Mouse (Mus musculus) hematopoietic multipotent progenitor cell, adult 10-12 weeks (in vitro differentiated cells): ENCODE data around the gene Atf3. TPM values are rescaled to one million over a fixed set of nuclear protein-coding genes. Genes with fewer than 3 reads are reported as not detected.

Experiments used
- polyA plus RNA-seq: library from polyadenylated mRNA; stranded (reverse); fragments of >175 nt; gene quantifications from 2 replicates; pipeline ENCODE4 v1.2.3, GENCODE M21; 2012; ENCODE audit warnings: low replicate concordance

The Atf3 gene
- 1.7 and 3.4 TPM in 2 replicates for polyA plus RNA-seq

DNA sequence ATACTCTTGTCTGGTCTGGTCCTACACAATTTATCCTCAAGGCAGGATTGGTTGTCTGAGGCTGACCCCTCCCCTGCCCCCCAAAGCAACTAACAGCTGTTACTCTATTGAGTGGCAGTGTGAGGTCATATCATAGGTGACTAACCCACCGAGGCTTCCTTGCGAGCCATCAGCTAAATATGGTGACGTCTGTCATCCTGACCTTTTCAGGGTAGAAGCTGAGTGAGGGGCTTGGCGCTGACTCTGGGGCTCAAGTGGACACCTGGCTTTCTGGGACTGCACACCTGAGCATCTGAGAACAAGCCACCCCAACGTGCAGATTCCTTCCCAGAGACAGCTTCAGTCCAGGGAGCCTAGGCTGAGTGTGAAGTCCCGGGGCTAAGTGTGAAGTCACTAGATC is at the start of gene Atf3:
Gene Atf3, minus strand, starts transcription at position 101 of the 400 bp plus-strand sequence.

DNA sequence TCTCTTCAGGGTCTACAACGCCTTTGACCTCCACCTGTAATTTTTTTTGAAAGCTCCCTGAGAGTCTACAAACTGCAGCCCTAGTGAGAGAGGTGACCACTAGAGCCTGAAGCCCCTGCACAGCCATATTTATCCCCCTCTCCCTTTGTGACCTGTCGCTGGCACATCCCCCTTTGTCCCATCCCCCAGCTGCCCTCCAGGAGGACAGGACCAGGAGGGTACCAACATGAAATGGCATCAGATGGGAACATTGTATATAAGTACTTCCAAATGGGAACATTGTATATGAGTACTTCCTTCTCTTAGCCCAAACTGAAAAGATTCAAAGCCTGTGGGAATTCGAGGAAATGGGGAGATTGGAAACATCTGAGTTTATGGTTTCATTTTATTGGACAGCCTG is 53.1 kb downstream of the Atf3 start, which contains the start of gene Fam71a:
Gene Fam71a, minus strand, starts transcription at position 101 of the 400 bp plus-strand sequence.

Other genes with a start within 250 kb of the Atf3 start
- gene Vash2, start 238.7 kb downstream of the Atf3 start, polyA plus RNA-seq, result 1.3 and 4.6 TPM in 2 replicates
- 10.2 and 33.5 TPM in 2 replicates for gene Flvcr1, start 191.9 kb downstream of the Atf3 start, polyA plus RNA-seq
- gene Spata45, start 181.4 kb downstream of the Atf3 start, polyA plus RNA-seq, result not detected in 2 replicates
- gene Tatdn3, start 155.1 kb downstream of the Atf3 start, polyA plus RNA-seq, result 0.60 and 0.80 TPM in 2 replicates
- gene Nsl1, start 155.0 kb downstream of the Atf3 start, polyA plus RNA-seq, result 2.2 and 3.0 TPM in 2 replicates
- 23.3 and 54.8 TPM in 2 replicates for gene Batf3, start 120.2 kb downstream of the Atf3 start, polyA plus RNA-seq
- gene Fam71a, start 53.2 kb downstream of the Atf3 start, polyA plus RNA-seq, result not detected in 2 replicates
- gene Nenf, start 100.2 kb upstream of the Atf3 start, polyA plus RNA-seq, result 42.0 and 44.1 TPM in 2 replicates
- 5.6 and 10.0 TPM in 2 replicates for gene Tmem206, start 107.9 kb upstream of the Atf3 start, polyA plus RNA-seq
- gene Ppp2r5a, start 185.2 kb upstream of the Atf3 start, polyA plus RNA-seq, result 98.4 and 194 TPM in 2 replicates